Mouse (Mus musculus) gonadal fat pad, adult 2 months (tissue): ENCODE measurements around the gene Gtf3c4. TPM values are rescaled to one million over a fixed set of nuclear protein-coding genes. Genes with fewer than 3 reads are reported as not detected.
A peak's percentile ranks its signal among the peaks of the same experiment; 100 is the strongest.

Source experiments
- DNase-seq: peaks from one replicate; pipeline ENCODE4 v3.0.0-alpha.2; 2012; ENCODE audit warnings: low read depth
- polyA plus RNA-seq: library from polyadenylated mRNA; depleted of rRNA; stranded (reverse); fragments of >200 nt; gene quantifications from 2 replicates; pipeline ENCODE4 v1.2.3, GENCODE M21; 2012; rRNA removed

Gene Gtf3c4
- 7.9 and 8.6 TPM in 2 replicates for polyA plus RNA-seq

DNA sequence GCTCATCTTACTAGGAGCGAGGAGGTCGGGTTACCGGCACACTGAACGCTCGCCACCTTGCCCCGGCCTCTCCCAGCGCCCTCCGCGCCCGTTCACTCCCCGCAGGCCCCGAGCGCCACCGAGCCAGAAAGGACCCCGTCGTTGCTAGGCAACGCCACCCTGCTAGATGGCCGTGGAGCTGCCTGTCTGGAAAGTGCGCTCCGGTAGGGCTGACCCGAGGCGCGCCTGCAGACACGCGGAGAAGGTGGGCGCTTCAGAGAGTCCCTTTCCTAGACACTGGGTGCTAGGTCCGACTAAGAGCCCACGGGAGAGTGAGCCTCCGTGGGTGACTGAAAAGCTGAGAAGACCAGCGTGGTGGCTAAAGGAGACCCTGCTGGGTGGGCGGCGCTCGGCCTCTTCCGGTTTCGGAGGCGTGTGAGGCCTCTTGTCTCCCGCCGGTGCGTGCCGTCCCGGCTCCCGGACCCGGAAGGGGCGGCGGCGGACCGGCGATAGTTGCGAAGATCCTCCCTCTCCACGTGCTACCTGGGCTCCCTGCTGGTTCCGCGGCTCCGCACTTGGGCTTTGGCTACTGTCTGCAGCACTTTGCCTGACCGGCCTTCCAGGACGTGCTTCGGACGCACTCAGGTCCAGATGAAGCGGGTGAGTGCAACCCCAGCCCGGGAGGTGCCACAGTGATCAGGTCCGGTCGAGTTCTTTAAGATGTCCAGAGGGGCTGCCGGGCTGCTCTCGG lies at the start of gene Gtf3c4, which contains the start of gene Ddx31:
TSS of gene Gtf3c4 (minus strand) at position 139 of the 730 bp plus-strand sequence.
TSS of gene Ddx31 (plus strand) at position 185 of the 730 bp plus-strand sequence.
- peak; percentile 33 for DNase-seq

GRCm38 (mm10) chr2:28884914-28885313 lies 44.8 kb upstream of the Gtf3c4 start:
- no peak for DNase-seq

- no peak for DNase-seq
Observed at GRCm38 (mm10) chr2:28882826-28883485, 42.8 kb upstream of the Gtf3c4 start.

DNA sequence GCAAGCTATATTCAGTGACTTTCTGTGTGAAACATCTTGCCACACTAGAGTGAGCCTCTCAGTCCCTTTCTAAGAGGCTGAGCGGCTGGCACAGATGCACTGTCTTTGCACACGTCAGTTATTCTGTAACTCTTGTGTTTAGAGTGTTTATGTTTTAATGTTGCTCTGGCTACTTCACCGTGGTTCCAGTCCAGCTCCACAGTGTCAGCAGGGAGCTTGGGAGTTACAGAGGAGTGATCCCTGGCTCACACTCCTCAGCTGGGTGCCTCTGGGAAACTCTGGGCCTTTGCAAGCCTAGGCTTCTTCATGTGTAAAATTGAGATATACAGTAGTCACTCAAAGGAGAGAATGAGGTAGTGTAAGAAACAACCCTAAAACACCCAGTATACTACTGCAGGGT lies 41.9 kb upstream of the Gtf3c4 start:
- no peak for DNase-seq

GRCm38 (mm10) chr2:28881275-28881674 lies 41.1 kb upstream of the Gtf3c4 start:
- no peak for DNase-seq

DNA sequence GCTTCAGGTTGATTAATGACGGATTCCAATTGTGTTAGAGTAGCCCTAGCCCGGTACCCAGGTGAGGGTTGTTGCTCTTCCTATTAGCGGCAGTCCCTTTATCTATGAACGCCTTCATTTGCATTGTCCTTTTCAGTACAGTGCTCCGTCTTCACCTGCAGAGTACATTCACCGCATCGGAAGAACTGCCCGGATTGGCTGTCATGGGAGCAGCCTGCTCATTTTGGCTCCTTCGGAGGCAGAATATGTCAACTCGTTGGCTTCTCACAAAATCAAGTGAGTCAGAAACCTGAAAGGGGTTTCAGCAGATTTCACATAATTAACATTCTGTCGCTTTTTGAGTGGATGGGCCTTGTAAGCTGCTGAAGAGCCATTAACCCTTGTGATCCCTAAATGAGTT lies 35.4 kb upstream of the Gtf3c4 start:
- DNase-seq: no peak

DNA sequence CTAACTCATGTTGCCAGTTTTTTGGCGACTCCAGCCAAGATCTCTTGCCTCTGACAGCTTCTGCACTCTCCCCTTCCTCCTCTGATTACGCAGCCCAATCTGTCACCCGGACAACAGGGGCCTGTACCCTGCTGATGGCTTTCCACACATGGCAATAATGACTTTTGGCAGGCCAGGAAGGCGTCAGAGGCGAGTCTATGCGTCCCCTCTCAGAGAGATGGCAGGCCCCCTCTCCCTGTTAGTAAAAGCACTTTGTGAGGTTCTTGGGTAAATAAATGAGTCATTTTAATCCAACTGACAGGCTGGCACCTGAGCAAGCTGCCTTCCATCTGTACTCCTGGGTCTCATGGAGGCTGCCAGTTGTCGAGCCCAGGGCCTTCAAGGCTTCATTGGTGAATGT lies 27.3 kb upstream of the Gtf3c4 start:
- no peak for DNase-seq

GRCm38 (mm10) chr2:28863857-28864256 lies 23.7 kb upstream of the Gtf3c4 start:
- DNase-seq: no peak

GRCm38 (mm10) chr2:28860678-28861423 lies 20.7 kb upstream of the Gtf3c4 start:
- DNase-seq: no peak

DNA sequence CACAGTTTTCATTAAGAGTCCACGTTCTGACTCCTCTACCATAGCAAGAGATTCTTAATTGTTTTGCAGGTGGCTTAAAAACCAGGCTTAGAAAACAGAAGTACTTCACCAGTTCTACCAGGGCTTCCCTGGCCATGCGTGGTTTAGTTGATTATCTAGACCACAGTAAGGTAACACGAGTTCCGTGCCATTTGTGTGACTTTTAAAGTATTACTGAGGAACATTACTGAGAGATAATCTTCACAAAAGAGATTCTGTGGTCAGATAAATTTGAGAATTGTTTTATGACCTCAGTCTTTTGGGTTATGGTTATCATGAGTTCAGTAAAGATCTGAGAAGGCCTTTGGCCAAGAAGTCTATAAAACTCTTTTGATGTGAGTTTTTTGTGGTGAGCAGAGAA lies 19.1 kb upstream of the Gtf3c4 start:
- DNase-seq: no peak

GRCm38 (mm10) chr2:28855773-28856172 lies 15.6 kb upstream of the Gtf3c4 start:
- no peak for DNase-seq

DNA sequence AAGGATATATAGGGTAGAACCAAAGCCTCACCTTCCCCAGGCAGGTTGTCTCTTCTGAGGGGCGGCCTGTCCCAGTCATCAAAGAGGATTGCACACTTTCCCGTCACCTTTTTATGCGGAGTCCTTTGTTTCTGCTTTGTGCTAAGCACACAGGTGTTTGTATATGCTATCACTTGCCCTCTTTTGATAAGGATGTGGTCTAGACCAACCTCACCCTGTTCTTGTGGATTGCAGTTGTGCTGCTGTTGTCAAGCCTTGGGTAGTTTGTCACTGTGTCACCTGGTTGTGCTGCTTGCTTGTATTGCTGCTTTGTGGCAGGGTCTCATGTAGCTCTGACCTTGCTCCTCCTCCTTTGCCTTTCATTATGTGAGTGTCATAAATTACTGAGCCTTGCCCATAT lies 12.4 kb upstream of the Gtf3c4 start:
- DNase-seq: no peak

GRCm38 (mm10) chr2:28848879-28849278 lies 8.7 kb upstream of the Gtf3c4 start:
- no peak for DNase-seq

- no peak for DNase-seq
Observed at GRCm38 (mm10) chr2:28842042-28842441, 1.9 kb upstream of the Gtf3c4 start.

DNA sequence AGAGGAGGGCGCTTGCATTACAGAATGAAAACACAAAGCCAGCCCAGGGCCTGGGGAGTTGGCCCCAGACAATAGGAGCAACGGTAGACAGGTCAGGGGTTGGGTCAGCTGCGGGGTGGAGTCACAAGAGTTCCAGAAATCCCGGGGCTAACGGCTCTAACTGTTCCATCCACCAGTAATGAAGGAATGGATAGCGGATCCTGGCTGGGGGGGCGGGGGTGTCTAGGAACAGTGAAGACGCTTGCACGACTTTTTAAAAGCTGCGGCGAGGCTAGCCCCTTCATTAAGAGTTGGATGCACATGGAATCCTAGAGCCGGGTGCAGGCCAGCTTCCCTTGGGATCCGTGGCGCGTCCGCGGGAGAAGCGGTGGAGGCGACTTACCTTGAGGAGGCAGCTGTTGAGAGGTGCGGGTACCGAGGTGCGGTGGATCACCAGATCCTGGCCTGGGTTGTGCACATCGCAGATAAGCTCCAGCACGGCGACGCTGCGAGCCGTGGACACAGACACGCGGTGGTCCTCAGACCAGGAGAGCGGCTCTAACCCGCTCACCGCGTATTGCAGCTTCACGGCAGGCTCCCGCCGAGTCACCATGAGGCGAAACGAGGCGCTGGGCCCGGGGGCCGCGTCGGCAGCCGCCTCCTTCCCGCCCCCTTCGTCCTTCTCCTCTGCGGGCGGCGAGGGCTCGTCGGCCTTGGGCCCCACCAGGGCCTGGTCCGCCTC lies 499 bp downstream of the Gtf3c4 start:
- no peak for DNase-seq

GRCm38 (mm10) chr2:28836181-28836940 lies 3.8 kb downstream of the Gtf3c4 start:
- no peak for DNase-seq

DNA sequence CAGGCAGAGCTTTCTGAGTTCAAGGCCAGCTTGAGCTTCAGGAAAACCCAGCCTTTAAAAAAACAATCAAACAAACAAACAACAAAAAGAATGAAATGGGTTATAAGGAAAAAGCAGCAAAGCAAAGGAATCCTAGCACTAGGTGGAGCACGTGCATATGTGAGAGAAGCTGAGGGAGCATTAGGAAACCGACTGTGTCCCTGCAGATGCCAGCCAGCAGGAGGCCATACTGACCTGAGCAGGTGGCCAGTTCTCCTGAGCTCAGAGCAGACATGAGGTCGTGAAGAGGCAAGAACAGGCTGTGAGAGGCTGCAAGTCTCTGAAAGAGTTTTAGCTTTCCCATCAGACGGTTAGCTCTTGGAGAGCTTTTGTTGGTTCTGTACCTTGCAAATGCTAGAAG lies 10.9 kb downstream of the Gtf3c4 start:
- DNase-seq: no peak

GRCm38 (mm10) chr2:28818866-28819265 lies 21.3 kb downstream of the Gtf3c4 start:
- no peak for DNase-seq

GRCm38 (mm10) chr2:28810260-28811013 lies 29.7 kb downstream of the Gtf3c4 start:
- DNase-seq: no peak

DNA sequence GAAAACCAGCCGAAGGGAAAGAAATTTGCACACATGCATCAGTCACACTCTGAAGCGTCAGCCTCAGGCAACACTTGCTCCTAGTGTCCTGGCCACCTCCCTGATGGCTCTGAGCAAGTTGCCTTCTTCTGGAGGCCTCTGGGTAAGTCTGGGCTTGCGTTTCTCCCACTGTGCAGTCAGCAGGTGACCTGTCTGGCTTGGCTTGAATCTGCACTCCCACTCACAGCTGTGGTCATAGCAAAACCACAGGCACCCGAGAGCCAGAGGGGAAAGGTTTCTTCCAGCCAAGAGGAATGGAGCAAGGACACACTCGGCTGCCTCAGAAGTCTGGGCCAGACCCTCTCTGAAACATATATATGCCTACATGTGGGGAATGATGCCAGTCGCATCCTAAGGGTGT lies 31.3 kb downstream of the Gtf3c4 start:
- no peak for DNase-seq
